Mouse (Mus musculus): ENCODE measurements around the gene Rps6ka3.

GRCm38 (mm10) chrX:159409253-159409652 is 199.1 kb downstream of the Rps6ka3 start:
- no peak for TF ChIP-seq CTCF (IDR thresholded peaks at IDR 0.05; ENCODE audit: insufficient read depth, low read length)
- no peak for TF ChIP-seq POLR2A (IDR thresholded peaks at IDR 0.05; ENCODE audit: borderline replicate concordance, extremely low read depth, low read depth, low read length)

Measured in lung, adult 2 months (tissue).